Mouse (Mus musculus) lung, adult 10 weeks (tissue): ENCODE results near the gene Ift172. TPM values are rescaled to one million over a fixed set of nuclear protein-coding genes. Genes with fewer than 3 reads are reported as not detected.

Experiments used
- polyA plus RNA-seq: library from polyadenylated mRNA; stranded (reverse); fragments of 350-450 nt; fragmentation: Illumina TruSeq; extraction: RNeasy Lipid Tissue Mini Kit (QIAGEN cat#74804); gene quantifications from one replicate; pipeline ENCODE4 v1.2.3, GENCODE M21; 2014; ENCODE audit warnings: low read depth, low replicate concordance; ENCODE audit not compliant: insufficient read depth

Ift172 gene
- polyA plus RNA-seq = 26.8 TPM

GRCm38 (mm10) chr5:31290521-31291360 is at the start of gene Ift172:
Ift172 (minus strand) TSS chr5:31291116.

DNA sequence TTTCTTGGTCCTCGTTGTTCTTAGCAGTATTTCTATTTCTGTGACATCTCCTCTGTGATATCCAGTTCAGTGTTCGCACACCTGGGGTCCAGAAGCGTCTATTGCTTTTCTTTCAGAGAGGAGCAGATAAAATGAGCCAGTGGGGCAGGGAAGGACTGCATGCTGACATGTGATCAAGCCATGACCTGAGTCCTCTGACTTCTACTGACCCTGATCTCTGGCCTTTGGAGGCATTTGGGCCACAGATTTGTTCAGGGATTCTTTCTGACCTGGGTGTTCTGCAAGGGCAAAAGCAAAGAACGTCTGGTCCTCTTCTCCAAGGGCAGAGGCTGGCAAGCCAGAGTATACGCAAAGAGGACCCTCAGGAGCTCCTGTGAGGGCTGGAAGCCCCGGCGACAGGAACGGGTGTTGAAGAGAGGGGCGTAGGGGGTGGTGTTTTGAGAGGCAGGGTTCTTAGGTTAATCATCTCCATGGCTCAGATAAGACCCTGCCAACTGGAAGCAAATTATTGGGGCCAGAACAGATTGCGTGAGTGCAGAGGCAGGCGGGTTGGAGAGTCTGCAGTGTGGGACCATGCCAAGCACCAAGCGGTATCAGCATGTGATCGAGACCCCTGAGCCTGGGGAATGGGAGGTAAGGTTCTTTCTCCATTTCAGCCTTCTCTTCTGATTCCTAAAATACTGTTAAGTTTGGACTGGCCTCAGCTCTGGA is 6.3 kb upstream of the Ift172 start, which contains the start of gene Gckr:
Gene Gckr (plus strand): TSS at position 397 of the 711 bp plus-strand sequence.

DNA sequence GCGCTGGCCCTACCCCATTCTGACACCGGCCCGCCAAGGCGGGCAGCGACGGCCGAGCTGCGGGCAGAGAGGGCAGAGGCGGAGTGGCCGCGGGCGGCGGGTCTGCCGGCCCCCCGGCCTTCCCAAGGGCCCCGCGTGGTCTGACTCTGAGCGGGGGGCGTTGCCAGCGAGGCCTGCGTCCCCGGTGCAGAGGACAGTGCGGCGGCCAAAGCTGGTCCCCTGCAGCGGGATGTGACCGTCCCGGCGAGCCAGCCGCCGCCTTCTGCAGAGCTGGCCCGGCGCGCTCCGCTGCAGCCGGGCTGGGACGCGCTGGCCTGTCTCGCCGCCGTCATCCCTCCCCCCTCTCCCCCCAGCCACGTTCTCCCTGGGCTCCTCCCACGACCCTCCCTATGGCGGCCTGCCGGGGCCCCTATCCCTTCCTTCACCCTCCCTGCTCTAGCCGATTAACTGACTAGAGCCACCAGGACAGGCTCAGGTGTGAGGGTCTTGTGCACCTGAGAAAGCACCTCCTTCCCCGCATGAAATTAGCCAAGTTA is 4.8 kb upstream of the Ift172 start, which contains the start of gene Fndc4:
Gene Fndc4 (minus strand): TSS at position 475 of the 536 bp plus-strand sequence.

GRCm38 (mm10) chr5:31251541-31252101 is 39.3 kb downstream of the Ift172 start, which contains the start of gene Krtcap3:
Krtcap3 (plus strand) TSS chr5:31251691.

DNA sequence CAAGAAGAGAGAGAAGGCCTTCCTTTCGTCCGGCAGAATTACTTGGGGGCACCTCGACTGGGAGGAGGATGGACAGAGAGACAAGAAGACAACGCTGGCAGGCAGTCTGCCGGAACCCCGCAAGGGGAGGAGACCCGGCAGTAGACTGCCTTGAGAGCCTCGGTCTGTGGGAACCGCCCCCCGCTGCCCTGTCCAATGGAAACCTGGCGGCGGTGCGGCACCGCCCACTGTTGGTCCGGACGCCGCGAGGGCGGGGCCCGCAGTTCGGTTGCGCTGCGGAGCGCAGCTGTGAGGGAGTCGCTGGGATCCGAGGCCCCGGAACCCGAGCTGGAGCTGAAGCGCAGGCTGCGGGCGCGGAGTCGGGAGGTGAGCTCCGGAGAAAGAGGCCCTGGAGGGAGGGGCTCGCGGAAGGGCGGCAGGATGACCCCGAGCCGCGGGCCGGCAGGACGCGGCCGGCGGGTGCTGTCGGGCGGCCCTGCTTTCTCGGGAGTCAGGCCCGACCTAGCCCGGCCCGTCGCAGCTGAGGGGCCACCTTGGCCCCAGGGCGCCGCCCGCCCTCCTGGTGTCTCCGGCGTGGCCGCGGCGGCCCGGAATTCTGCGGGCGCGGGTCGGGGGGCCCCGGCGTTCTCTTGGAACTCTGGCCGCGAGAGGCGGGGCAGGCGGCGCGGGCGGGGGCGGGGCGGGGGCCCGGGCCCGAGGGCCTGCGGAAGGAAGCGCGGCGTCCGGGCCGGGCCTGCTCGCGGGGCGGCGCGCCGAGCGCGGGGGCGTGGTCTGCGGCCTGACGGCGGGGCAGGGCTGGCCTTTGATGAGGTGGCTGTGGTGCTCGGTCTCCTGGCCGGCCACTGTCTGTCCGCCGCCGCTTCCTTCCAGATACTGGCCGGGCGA is 50.0 kb downstream of the Ift172 start, which contains the start of the genes Nrbp1 and Gm9970:
Gene Nrbp1 (plus strand): TSS at position 228 of the 885 bp plus-strand sequence.
Gene Gm9970 (minus strand): TSS at position 596 of the 885 bp plus-strand sequence.

GRCm38 (mm10) chr5:31220448-31221303 is 70.2 kb downstream of the Ift172 start, which contains the start of gene Ppm1g:
Ppm1g (minus strand) TSS chr5:31220687.

Other genes starting within 250 kb of the Ift172 start
- 135 TPM for gene Atraid, start 242.8 kb downstream of the Ift172 start, polyA plus RNA-seq
- 4.2 TPM for gene Slc5a6, start 242.2 kb downstream of the Ift172 start, polyA plus RNA-seq
- 5.8 TPM for gene Cad, start 236.3 kb downstream of the Ift172 start, polyA plus RNA-seq
- gene Dnajc5g, start 184.8 kb downstream of the Ift172 start, polyA plus RNA-seq = not detected
- not detected for gene Slc30a3, start 182.9 kb downstream of the Ift172 start, polyA plus RNA-seq
- 3.1 TPM for gene Trim54, start 174.4 kb downstream of the Ift172 start, polyA plus RNA-seq
- gene Ucn, start 152.3 kb downstream of the Ift172 start, polyA plus RNA-seq = not detected
- 41.2 TPM for gene Mpv17, start 136.9 kb downstream of the Ift172 start, polyA plus RNA-seq
- gene Gm29609, start 111.2 kb downstream of the Ift172 start, polyA plus RNA-seq = 0.18 TPM
- 14.1 TPM for gene Gtf3c2, start 111.0 kb downstream of the Ift172 start, polyA plus RNA-seq
- 69.2 TPM for gene Snx17, start 97.9 kb downstream of the Ift172 start, polyA plus RNA-seq
- 24.8 TPM for gene Eif2b4, start 97.7 kb downstream of the Ift172 start, polyA plus RNA-seq
- gene Zfp513, start 88.8 kb downstream of the Ift172 start, polyA plus RNA-seq = 12.8 TPM
- gene Ppm1g, start 70.4 kb downstream of the Ift172 start, polyA plus RNA-seq = 39.6 TPM
- 61.9 TPM for gene Nrbp1, start 50.3 kb downstream of the Ift172 start, polyA plus RNA-seq
- gene Gm9970, start 49.9 kb downstream of the Ift172 start, polyA plus RNA-seq = not detected
- 30.6 TPM for gene Krtcap3, start 39.4 kb downstream of the Ift172 start, polyA plus RNA-seq
- gene Fndc4, start 5.0 kb upstream of the Ift172 start, polyA plus RNA-seq = 6.1 TPM
- gene Gckr, start 6.3 kb upstream of the Ift172 start, polyA plus RNA-seq = not detected
- gene Zfp512, start 161.3 kb upstream of the Ift172 start, polyA plus RNA-seq = 9.9 TPM
- not detected for gene 4930548H24Rik, start 194.6 kb upstream of the Ift172 start, polyA plus RNA-seq
- gene Gpn1, start 203.6 kb upstream of the Ift172 start, polyA plus RNA-seq = 12.7 TPM
- gene Slc4a1ap, start 235.9 kb upstream of the Ift172 start, polyA plus RNA-seq = 17.6 TPM
- 7.1 TPM for gene Supt7l, start 236.7 kb upstream of the Ift172 start, polyA plus RNA-seq